Mouse (Mus musculus) liver, embryonic 13.5 days (tissue): ENCODE measurements around the gene Nfatc2. TPM values are rescaled to one million over a fixed set of nuclear protein-coding genes. Genes with fewer than 3 reads are reported as not detected.

Experiments used
- ATAC-seq: fragments of 200-750 bp; cut with Nextera tagmentation; 2 replicates; pipeline ENCODE4 v1.8.0; 2017; ENCODE audit warnings: low read depth, mild to moderate bottlenecking, moderate number of reproducible peaks, moderate library complexity
- DNase-seq: peaks from one replicate; pipeline ENCODE4 v3.0.0; 2022
- H3K27ac ChIP-seq: fragments of 300-500 bp; sonication (generic); 2 replicates; pipeline ENCODE4 v1.5.1; 2015; ENCODE audit warnings: moderate library complexity, mild to moderate bottlenecking, inconsistent platforms
- H3K27me3 ChIP-seq: fragments of 300-500 bp; sonication (generic); 2 replicates; pipeline ENCODE4 v1.6.1; 2015; ENCODE audit warnings: mild to moderate bottlenecking, inconsistent platforms
- H3K36me3 ChIP-seq: fragments of 300-500 bp; sonication (generic); 2 replicates; pipeline ENCODE4 v1.6.1; 2015; ENCODE audit warnings: mild to moderate bottlenecking, inconsistent platforms
- H3K4me1 ChIP-seq: fragments of 300-500 bp; sonication (generic); replicated peaks from 2 replicates; pipeline ENCODE4 v1.6.1; 2015; ENCODE audit warnings: inconsistent platforms
- H3K4me2 ChIP-seq: fragments of 300-500 bp; sonication (generic); 2 replicates; pipeline ENCODE4 v1.6.1; 2015; ENCODE audit warnings: inconsistent platforms, mild to moderate bottlenecking, moderate library complexity
- H3K4me3 ChIP-seq: fragments of 300-500 bp; sonication (generic); replicated peaks from 2 replicates; pipeline ENCODE4 v1.5.1; 2015; ENCODE audit warnings: mild to moderate bottlenecking, inconsistent platforms
- H3K9ac ChIP-seq: fragments of 300-500 bp; sonication (generic); 2 replicates; pipeline ENCODE4 v1.6.1; 2015; ENCODE audit warnings: mild to moderate bottlenecking, inconsistent platforms
- H3K9me3 ChIP-seq: fragments of 300-500 bp; sonication (generic); replicated peaks from 2 replicates; pipeline ENCODE4 v1.6.1; 2016; ENCODE audit warnings: inconsistent platforms
- WGBS: fragments of 180-500 bp; shearing (Covaris S2); methylation state at CpG from one replicate; pipeline ENCODE4 v1.1.7; 2015; ENCODE audit not compliant: insufficient replicate concordance; 5-methylcytosine and 5-hydroxymethylcytosine counted together
- polyA plus RNA-seq: library from polyadenylated mRNA; unstranded; fragments of >200 nt; fragmentation: Nextera tagmentation; extraction: Ambion mirVana; gene quantifications from 2 replicates; pipeline ENCODE4 v1.2.1, GENCODE M21; 2015

Gene Nfatc2
- polyA plus RNA-seq, 1 experiment from 2014 or later, result 0.21 TPM

DNA sequence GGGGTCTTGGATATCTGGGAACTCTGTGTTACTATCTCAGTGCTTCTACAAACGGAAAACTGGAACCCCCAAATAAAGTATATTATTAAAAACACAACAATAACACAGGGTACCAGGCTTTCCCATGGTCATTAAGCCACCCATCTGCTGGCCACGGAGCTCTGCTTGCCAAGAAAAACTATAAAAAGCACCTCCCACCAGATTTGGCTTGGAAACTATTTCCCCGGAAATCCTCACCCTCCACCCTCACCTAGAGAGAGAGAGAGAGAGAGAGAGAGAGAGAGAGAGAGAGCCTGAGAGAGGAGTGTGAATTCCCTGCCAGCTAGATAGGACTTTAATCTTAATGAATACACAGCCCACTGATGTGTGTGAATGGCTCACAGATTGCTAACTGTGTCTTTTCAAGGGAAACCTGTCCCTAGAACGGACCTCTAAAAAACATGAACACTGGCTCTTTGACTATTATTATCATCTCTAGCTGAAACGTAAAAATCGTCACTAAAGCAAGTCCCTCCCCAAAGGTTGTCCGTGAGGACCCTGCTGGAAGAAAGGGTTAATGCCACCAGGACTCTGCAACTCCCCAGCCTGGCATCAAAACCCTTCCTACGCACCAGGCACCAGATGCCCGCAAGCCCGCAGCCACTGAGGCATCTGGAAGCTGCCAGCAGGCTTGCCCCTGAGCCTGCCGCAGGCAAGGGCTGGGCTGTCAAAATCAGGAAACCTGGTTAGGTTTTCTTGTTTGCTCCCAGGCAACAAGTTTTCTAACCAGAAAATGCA is 12.7 kb downstream of the Nfatc2 start:
- peaks cover 32% of the 10 kb centered on the region for H3K27me3 ChIP-seq
- no peak overlapping the region for H3K4me3 ChIP-seq
- H3K27ac ChIP-seq, result no peak overlapping the region
- peaks cover 25% of the 10 kb centered on the region for H3K4me1 ChIP-seq
- H3K9ac ChIP-seq, result no peak overlapping the region
- no peak overlapping the region for H3K4me2 ChIP-seq
- DNase-seq (no peak), ATAC-seq (no peak)
- no peaks in the 10 kb centered on the region for H3K9me3 ChIP-seq
- no peaks in the 10 kb centered on the region for H3K36me3 ChIP-seq
- WGBS, result 51% methylated on average over 11 of the region's 11 CpGs

DNA sequence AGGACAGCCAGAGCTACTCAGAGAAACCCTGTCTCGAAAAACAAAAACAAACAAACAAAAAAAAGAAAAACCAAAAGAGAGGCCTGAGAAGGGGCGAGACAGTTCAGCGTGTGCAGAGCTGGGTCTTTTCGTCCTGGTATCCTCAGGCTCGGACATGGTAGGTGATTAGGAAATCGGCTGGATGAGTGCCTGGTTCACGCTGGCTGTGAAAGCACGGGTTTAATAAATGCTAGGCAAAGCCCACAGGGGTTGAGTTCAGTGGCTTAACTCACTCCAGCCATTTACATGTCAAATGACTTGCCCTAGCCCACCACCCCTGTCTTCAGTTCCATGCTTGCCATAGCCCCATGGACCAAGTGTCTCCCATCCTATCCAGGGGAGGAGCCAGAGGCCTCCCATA is 14.3 kb downstream of the Nfatc2 start:
- ATAC-seq (no peak), DNase-seq (no peak)
- Histone ChIP-seq H3K9ac (no peak overlapping the region), H3K4me2 (no peak overlapping the region), H3K9me3 (no peaks in the 10 kb centered on the region), H3K36me3 (no peaks in the 10 kb centered on the region), H3K4me1 (peaks cover 27% of the 10 kb centered on the region), H3K4me3 (no peak overlapping the region), H3K27ac (no peak overlapping the region), H3K27me3 (peaks cover 32% of the 10 kb centered on the region)
- WGBS, result 72% methylated on average over 8 of the region's 8 CpGs

DNA sequence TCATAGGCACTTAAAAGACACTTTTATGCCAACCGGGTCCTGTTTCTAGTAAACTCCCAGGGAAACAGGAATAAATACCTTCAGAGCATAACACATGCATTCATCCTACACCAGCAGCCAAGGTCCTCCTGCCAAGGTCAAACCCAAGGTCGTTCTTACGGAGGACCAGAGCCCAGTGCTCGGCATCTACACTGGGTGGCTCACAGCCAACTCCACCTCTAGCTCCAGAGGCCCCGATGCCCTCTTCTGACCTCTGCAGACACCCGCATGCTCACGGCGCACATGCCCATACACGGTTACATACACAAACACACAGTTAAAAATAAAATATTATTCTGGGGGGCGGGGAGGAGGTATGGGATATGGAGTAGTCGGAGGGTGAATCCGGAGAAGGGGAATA is 14.9 kb downstream of the Nfatc2 start:
- H3K4me1 ChIP-seq, result peaks cover 28% of the 10 kb centered on the region
- H3K4me2 ChIP-seq, result no peak overlapping the region
- H3K4me3 ChIP-seq, result no peak overlapping the region
- H3K36me3 ChIP-seq, result no peaks in the 10 kb centered on the region
- ATAC-seq (no peak), DNase-seq (no peak)
- no peak overlapping the region for H3K27ac ChIP-seq
- H3K9me3 ChIP-seq, result no peaks in the 10 kb centered on the region
- WGBS, result 84% methylated on average over 12 of the region's 12 CpGs
- H3K9ac ChIP-seq, result no peak overlapping the region
- H3K27me3 ChIP-seq, result peaks cover 32% of the 10 kb centered on the region

DNA sequence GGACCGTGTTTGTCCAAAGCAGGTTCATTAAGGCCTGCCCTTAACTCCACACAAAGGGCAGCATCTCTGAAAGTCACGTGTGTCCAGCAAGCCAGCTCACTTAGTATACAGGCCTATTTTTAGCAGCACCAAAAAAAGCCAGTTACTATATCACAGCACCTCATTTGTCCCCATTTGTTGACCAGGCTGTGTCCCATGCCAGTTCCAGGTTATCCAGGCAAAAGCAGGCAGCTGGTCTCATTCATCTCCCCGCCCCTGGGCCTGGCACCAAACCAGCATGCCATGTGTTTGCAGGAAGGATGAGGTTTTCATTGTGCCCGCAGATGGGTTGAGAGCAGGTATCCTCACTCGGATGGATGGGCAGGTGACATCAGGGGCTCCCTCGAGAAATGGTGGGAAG is 16.6 kb downstream of the Nfatc2 start:
- Histone ChIP-seq H3K4me1 (peaks cover 28% of the 10 kb centered on the region), H3K9me3 (no peaks in the 10 kb centered on the region), H3K9ac (no peak overlapping the region), H3K36me3 (no peaks in the 10 kb centered on the region), H3K27me3 (peaks cover 25% of the 10 kb centered on the region), H3K4me2 (no peak overlapping the region), H3K4me3 (no peak overlapping the region), H3K27ac (no peak overlapping the region)
- ATAC-seq (no peak), DNase-seq (no peak)
- 69% methylated on average over 6 of the region's 6 CpGs for WGBS

DNA sequence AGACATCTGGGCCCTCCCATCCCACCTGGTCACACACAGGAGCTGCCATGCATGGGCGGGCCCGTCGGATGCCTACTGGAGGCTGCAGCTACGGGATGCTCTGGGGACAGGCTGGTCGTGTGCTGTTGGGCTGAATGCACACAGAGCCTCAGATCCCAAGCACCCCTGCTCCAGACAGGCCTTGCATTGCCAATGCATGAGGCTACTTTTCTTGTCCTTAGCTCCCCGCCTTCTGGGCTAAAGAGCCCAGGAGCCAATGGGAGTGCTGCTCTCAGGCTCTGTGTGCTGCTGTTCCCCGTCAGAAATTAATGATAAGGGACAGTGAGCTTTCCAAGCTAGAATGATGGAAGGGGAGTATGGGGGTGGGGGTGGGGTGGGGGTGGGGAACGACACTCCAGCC is 17.0 kb downstream of the Nfatc2 start:
- H3K4me1 ChIP-seq, result peaks cover 25% of the 10 kb centered on the region
- WGBS, result 54% methylated on average over 8 of the region's 8 CpGs
- DNase-seq, result no peak
- peaks cover 25% of the 10 kb centered on the region for H3K27me3 ChIP-seq
- ATAC-seq, result no peak
- H3K9me3 ChIP-seq, result no peaks in the 10 kb centered on the region
- H3K4me3 ChIP-seq, result no peak overlapping the region
- H3K4me2 ChIP-seq, result no peak overlapping the region
- no peak overlapping the region for H3K27ac ChIP-seq
- H3K36me3 ChIP-seq, result no peaks in the 10 kb centered on the region
- H3K9ac ChIP-seq, result no peak overlapping the region

DNA sequence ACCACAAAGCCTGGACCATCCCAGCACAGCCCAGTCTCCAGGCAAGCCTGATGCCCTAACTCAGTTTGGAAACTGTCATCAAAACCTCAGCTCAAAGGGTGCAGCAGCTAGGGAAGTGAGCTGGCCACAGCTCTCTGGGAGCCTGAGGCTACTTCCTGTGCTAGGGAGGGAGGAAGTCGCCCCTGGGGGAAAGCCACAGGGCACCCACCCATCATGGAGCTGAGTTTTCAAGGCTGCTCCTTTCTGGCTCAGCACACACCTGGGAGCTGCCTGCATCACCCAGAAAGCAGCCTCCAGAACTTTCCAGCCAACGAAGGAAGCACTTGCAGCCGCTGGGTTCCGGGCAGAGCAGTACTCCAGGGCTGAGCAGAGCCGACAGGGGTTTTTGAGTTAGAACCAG is 18.4 kb downstream of the Nfatc2 start:
- no peak overlapping the region for H3K4me2 ChIP-seq

DNA sequence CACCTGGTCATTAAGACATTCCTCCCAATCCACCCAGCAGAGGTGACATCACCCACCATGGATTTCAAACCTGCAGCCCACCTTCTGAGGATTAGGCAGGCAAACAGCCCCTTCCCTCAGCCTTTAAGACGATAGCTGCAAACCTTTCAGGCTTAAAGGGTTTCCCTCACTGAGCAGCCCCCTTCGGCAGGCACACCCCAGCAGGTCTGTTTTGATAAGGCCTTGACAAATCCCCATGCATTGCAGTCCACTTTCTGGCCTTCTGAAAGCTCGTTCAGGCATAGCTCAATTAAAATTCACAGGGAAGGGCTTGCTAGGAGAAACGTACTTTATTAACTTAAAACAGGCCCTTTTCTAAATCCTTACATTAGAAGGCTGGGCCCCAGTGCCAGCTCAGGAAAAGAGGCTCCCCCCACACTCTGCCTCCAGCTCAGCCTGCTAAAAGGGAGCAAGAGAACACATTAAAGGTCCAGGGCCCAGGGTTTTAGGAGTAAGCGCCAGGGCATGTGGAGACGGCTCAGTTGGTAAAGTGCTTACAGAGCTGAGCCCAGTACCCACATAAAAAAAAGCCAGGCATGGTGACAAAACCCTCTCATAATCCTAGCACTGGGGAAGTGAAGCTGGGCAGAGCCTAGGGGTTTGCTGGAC is 20.1 kb downstream of the Nfatc2 start:
- no peak overlapping the region for H3K4me2 ChIP-seq
- DNase-seq, result no peak
- WGBS, result 31% methylated on average over 6 of the region's 6 CpGs

More for the DNA sequence above, 18.4 kb downstream of the Nfatc2 start:
- no peaks in the 10 kb centered on the region for H3K36me3 ChIP-seq
- no peak overlapping the region for H3K4me3 ChIP-seq
- H3K9me3 ChIP-seq, result no peaks in the 10 kb centered on the region
- no peak overlapping the region for H3K27ac ChIP-seq
- DNase-seq (no peak), ATAC-seq (no peak; the same call in 1 of the 2 replicates)
- WGBS, result 25% methylated on average over 5 of the region's 5 CpGs
- no peak overlapping the region for H3K9ac ChIP-seq
- peaks cover 27% of the 10 kb centered on the region for H3K4me1 ChIP-seq
- peaks cover 19% of the 10 kb centered on the region for H3K27me3 ChIP-seq

DNA sequence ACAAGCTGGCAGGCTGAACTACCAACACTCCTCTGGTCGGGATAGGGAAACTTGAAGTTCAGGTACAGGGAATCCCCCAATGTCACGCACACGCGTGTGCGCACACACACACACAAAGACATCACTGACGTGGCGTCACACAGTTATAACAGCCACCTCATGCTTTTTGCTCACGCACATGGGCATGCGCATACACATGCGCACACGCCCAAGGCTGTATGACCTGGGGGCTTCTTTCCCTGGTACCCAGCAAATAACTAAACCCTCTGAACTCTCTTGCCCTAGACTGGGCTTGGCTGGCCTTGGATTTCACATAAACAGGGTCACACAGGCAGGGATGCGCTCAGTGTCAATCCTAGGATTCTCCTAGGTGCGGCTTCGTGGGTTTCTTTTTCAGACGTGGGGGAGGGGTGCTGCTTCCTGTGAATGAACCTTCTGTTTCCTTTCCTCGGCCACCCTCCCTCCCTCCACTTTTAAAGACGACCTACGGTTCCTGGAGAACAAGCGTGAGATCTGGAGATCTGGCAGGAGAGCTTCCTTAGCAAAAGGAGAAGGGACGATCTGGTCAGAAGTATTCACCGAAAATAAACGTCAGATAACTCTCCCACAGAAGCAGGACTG is 21.1 kb downstream of the Nfatc2 start:
- H3K9me3 ChIP-seq, result no peaks in the 10 kb centered on the region
- H3K4me2 ChIP-seq, result 0 out of 2 replicates have a peak overlapping the region, but pooled peaks have one; percentile 19
- ATAC-seq, result no peak
- H3K27ac ChIP-seq, result no peak overlapping the region
- H3K36me3 ChIP-seq, result no peaks in the 10 kb centered on the region
- 35% methylated on average over 22 of the region's 22 CpGs for WGBS
- no peak overlapping the region for H3K9ac ChIP-seq
- DNase-seq, result no peak
- H3K27me3 ChIP-seq, result peaks cover 17% of the 10 kb centered on the region; the same call in 1 of the 2 replicates
- no peak overlapping the region for H3K4me3 ChIP-seq
- peaks cover 28% of the 10 kb centered on the region for H3K4me1 ChIP-seq

More for the DNA sequence above, 20.1 kb downstream of the Nfatc2 start:
- Histone ChIP-seq H3K36me3 (no peaks in the 10 kb centered on the region), H3K4me3 (no peak overlapping the region), H3K27me3 (peaks cover 17% of the 10 kb centered on the region; the same call in 1 of the 2 replicates), H3K9me3 (no peaks in the 10 kb centered on the region), H3K4me1 (peaks cover 28% of the 10 kb centered on the region), H3K9ac (no peak overlapping the region), H3K27ac (no peak overlapping the region)
- ATAC-seq, result no peak

DNA sequence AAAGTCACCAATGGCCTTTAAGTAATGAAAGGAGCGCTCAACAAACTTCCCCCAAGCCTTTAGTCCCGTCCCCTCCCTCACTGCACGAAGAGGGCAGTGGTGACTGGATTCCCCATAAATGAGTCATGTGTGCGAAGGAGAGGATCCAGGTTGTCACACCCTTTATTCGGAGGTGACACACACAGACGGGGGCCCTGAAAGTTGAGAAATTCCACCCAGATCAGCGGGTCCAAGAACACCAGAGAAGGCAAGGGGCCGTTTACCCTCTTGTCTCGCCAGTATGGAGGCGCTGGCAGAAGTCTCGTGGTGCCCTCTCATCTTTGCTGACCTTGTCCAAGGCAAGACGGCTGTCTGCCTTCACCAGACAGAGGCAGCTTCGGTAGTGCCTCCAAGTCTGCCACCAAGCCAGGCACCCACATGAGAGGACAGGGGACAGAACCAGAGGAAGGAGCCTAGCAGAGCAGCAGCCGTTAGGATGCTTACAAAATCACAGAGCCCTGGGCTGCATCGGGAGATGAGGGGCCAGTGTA is 21.8 kb downstream of the Nfatc2 start:
- no peak for ATAC-seq
- whole genome bisulfite sequencing, result 40% methylated on average over 15 of the region's 15 CpGs
- Histone ChIP-seq H3K4me3 (no peak overlapping the region), H3K4me1 (peaks cover 36% of the 10 kb centered on the region), H3K4me2 (no peak overlapping the region), H3K36me3 (no peaks in the 10 kb centered on the region), H3K27ac (no peak overlapping the region), H3K9me3 (no peaks in the 10 kb centered on the region), H3K27me3 (peaks cover 17% of the 10 kb centered on the region; the same call in 1 of the 2 replicates), H3K9ac (no peak overlapping the region)
- no peak for DNase-seq

DNA sequence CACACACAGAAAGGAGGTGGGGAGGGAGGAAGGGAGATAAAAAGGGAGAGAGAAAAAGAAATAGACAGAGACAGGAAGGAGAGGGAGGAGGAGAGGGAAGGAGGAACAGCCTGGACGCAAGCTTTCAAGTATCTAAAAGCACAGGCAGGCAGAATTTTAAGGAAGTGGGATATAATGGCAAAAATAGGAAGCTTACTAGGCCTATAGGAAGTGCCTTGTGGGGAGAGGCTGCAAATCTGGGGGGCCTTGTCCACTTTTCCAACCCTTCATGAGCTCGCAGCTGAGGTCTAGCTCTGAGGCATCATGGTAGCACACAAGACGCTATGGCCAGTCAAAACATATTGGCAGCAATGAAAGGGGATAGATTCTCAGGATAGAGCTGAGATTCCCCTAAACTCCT is 22.3 kb downstream of the Nfatc2 start:
- H3K9ac ChIP-seq, result no peak overlapping the region
- no peak overlapping the region for H3K4me3 ChIP-seq
- no peak overlapping the region for H3K27ac ChIP-seq
- no peaks in the 10 kb centered on the region for H3K36me3 ChIP-seq
- peaks cover 17% of the 10 kb centered on the region; the same call in 1 of the 2 replicates for H3K27me3 ChIP-seq
- peaks cover 39% of the 10 kb centered on the region for H3K4me1 ChIP-seq
- DNase-seq (no peak), ATAC-seq (no peak)
- H3K4me2 ChIP-seq, result no peak overlapping the region
- H3K9me3 ChIP-seq, result no peaks in the 10 kb centered on the region
- WGBS, result 30% methylated on average over 3 of the region's 3 CpGs

DNA sequence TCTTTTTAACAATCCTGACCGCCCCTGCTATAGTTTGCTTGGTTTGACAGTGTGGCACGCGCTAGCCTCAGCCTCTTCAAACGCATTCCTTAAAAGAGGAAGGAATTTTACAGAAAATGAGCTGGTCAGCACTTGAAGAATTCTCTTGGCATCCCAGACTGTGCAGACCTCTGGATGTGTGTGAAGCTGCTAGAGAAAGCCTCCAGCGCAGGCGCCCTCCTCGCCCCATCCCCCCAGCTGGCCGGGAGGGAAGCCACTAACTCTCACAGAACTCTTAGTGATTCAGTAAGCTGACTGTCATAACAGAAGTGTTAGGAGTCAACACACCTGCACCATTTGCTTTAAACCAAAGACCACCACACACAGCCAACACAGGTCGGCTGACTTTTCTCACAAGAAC is 23.3 kb downstream of the Nfatc2 start:
- H3K4me3 ChIP-seq, result no peak overlapping the region
- H3K27me3 ChIP-seq, result peaks cover 17% of the 10 kb centered on the region; the same call in 1 of the 2 replicates
- H3K9ac ChIP-seq, result no peak overlapping the region
- DNase-seq (no peak), ATAC-seq (no peak)
- H3K4me1 ChIP-seq, result peaks cover 44% of the 10 kb centered on the region
- H3K4me2 ChIP-seq, result no peak overlapping the region
- WGBS, result 60% methylated on average over 9 of the region's 9 CpGs
- H3K27ac ChIP-seq, result no peak overlapping the region
- no peaks in the 10 kb centered on the region for H3K36me3 ChIP-seq
- no peaks in the 10 kb centered on the region for H3K9me3 ChIP-seq
